Mouse (Mus musculus): ENCODE results near the gene Btbd2. TPM values are rescaled to one million over a fixed set of nuclear protein-coding genes. Genes with fewer than 3 reads are reported as not detected.

Gene Btbd2
- polyA plus RNA-seq, 1 experiment from 2014 or later = 76.8 TPM

Small RNAs within 50 kb of the gene (microRNA-seq; reads per million reads assigned to microRNA genes)
- not detected for gene Mir6912

Other genes with a start within 250 kb of the Btbd2 start
- gene Tcf3, start 223.4 kb downstream of the Btbd2 start, polyA plus RNA-seq (2015; fragmentation: Nextera tagmentation; extraction: Ambion mirVana) = 162 and 183 TPM in 2 replicates
- not detected in 2 replicates for gene Onecut3, start 162.2 kb downstream of the Btbd2 start, polyA plus RNA-seq (2015; fragmentation: Nextera tagmentation; extraction: Ambion mirVana)
- gene Atp8b3, start 117.9 kb downstream of the Btbd2 start, polyA plus RNA-seq (2015; fragmentation: Nextera tagmentation; extraction: Ambion mirVana) = 0.04 and 0.28 TPM in 2 replicates
- gene Rexo1, start 95.5 kb downstream of the Btbd2 start, polyA plus RNA-seq (2015; fragmentation: Nextera tagmentation; extraction: Ambion mirVana) = 25.9 and 31.3 TPM in 2 replicates
- 9.5 and 12.0 TPM in 2 replicates for gene Klf16, start 79.8 kb downstream of the Btbd2 start, polyA plus RNA-seq (2015; fragmentation: Nextera tagmentation; extraction: Ambion mirVana)
- gene Abhd17a, start 66.7 kb downstream of the Btbd2 start, polyA plus RNA-seq (2015; fragmentation: Nextera tagmentation; extraction: Ambion mirVana) = 84.6 and 85.3 TPM in 2 replicates
- gene Scamp4, start 54.2 kb downstream of the Btbd2 start, polyA plus RNA-seq (2015; fragmentation: Nextera tagmentation; extraction: Ambion mirVana) = 79.6 and 95.1 TPM in 2 replicates
- gene Adat3, start 54.2 kb downstream of the Btbd2 start, polyA plus RNA-seq (2015; fragmentation: Nextera tagmentation; extraction: Ambion mirVana) = 5.9 and 9.1 TPM in 2 replicates
- gene Gm49322, start 51.0 kb downstream of the Btbd2 start, polyA plus RNA-seq (2015; fragmentation: Nextera tagmentation; extraction: Ambion mirVana) = 4.3 and 4.6 TPM in 2 replicates
- 131 and 169 TPM in 2 replicates for gene Csnk1g2, start 34.2 kb downstream of the Btbd2 start, polyA plus RNA-seq (2015; fragmentation: Nextera tagmentation; extraction: Ambion mirVana)
- gene Mknk2, start 21.0 kb upstream of the Btbd2 start, polyA plus RNA-seq (2015; fragmentation: Nextera tagmentation; extraction: Ambion mirVana) = 78.3 and 86.3 TPM in 2 replicates
- gene Mob3a, start 44.9 kb upstream of the Btbd2 start, polyA plus RNA-seq (2015; fragmentation: Nextera tagmentation; extraction: Ambion mirVana) = 45.8 and 46.3 TPM in 2 replicates
- gene Izumo4, start 45.1 kb upstream of the Btbd2 start, polyA plus RNA-seq (2015; fragmentation: Nextera tagmentation; extraction: Ambion mirVana) = 24.0 and 29.2 TPM in 2 replicates
- gene Ap3d1, start 85.2 kb upstream of the Btbd2 start, polyA plus RNA-seq (2015; fragmentation: Nextera tagmentation; extraction: Ambion mirVana) = 73.3 and 73.5 TPM in 2 replicates
- gene Dot1l, start 98.1 kb upstream of the Btbd2 start, polyA plus RNA-seq (2015; fragmentation: Nextera tagmentation; extraction: Ambion mirVana) = 17.9 and 18.5 TPM in 2 replicates
- gene Sf3a2, start 141.1 kb upstream of the Btbd2 start, polyA plus RNA-seq (2015; fragmentation: Nextera tagmentation; extraction: Ambion mirVana) = 75.6 and 78.9 TPM in 2 replicates
- gene Plekhj1, start 141.6 kb upstream of the Btbd2 start, polyA plus RNA-seq (2015; fragmentation: Nextera tagmentation; extraction: Ambion mirVana) = 118 and 125 TPM in 2 replicates
- not detected in 2 replicates for gene Amh, start 148.2 kb upstream of the Btbd2 start, polyA plus RNA-seq (2015; fragmentation: Nextera tagmentation; extraction: Ambion mirVana)
- 0.76 and 2.2 TPM in 2 replicates for gene Jsrp1, start 156.4 kb upstream of the Btbd2 start, polyA plus RNA-seq (2015; fragmentation: Nextera tagmentation; extraction: Ambion mirVana)
- 1,868 and 1,916 TPM in 2 replicates for gene Oaz1, start 169.6 kb upstream of the Btbd2 start, polyA plus RNA-seq (2015; fragmentation: Nextera tagmentation; extraction: Ambion mirVana)
- gene Lingo3, start 187.0 kb upstream of the Btbd2 start, polyA plus RNA-seq (2015; fragmentation: Nextera tagmentation; extraction: Ambion mirVana) = 1.9 and 2.0 TPM in 2 replicates
- gene Lsm7, start 198.1 kb upstream of the Btbd2 start, polyA plus RNA-seq (2015; fragmentation: Nextera tagmentation; extraction: Ambion mirVana) = 313 and 339 TPM in 2 replicates
- gene Sppl2b, start 198.2 kb upstream of the Btbd2 start, polyA plus RNA-seq (2015; fragmentation: Nextera tagmentation; extraction: Ambion mirVana) = 49.3 and 54.5 TPM in 2 replicates
- gene Tmprss9, start 214.8 kb upstream of the Btbd2 start, polyA plus RNA-seq (2015; fragmentation: Nextera tagmentation; extraction: Ambion mirVana) = not detected in 2 replicates
- 317 and 358 TPM in 2 replicates for gene Timm13, start 243.9 kb upstream of the Btbd2 start, polyA plus RNA-seq (2015; fragmentation: Nextera tagmentation; extraction: Ambion mirVana)